Mouse (Mus musculus) thymus, adult 2 months (tissue): Measurements from ENCODE around the gene D430041D05Rik.

Experiments used
- CTCF ChIP-seq: fragments of 200-500 bp; IDR thresholded peaks from 2 replicates; pipeline ENCODE4 v1.5.1; 2012; ENCODE audit warnings: mild to moderate bottlenecking, control low read depth, low read length, moderate library complexity, borderline replicate concordance; ENCODE audit not compliant: control insufficient read depth, poor library complexity, insufficient read depth; ENCODE audit errors: extremely low read depth
- POLR2A ChIP-seq: fragments of 200-500 bp; IDR thresholded peaks from 2 replicates; pipeline ENCODE4 v1.6.1; 2012; ENCODE audit warnings: mild to moderate bottlenecking, low read length, control low read depth, moderate library complexity; ENCODE audit not compliant: control insufficient read depth, poor library complexity, insufficient read depth; ENCODE audit errors: extremely low read depth

DNA sequence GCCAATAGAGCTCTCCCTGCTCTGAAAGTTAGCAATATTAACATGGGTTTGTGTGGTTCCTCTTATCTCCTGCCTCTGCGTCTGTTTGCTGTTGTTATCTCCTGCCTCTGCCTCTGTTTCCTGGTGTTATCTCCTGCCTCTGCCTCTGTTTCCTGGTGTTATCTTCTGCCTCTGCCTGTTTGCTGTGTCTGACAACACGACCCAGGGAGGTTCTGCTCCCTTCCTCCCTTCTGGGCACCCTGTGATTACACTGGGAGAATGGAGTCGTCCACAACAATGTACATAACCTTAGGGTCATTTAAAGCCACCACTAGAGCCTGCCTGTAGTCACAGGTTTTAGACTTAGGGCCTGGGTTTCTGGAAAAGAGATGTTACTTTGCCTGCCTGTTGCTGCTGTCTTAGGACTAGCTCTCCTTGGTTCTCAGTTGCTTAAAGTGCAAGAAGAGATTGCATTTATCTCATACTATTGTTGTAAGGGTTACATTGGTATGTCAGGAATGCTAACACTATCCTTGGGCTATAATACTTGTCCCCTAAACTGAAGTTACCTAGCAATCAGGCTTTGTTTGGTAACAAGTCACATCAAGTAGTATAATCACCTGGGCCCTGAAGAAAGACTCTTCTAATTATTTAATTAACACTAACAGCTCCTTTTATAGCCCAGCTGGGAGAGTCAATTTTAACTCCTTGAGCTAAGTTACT, 312.1 kb downstream of the D430041D05Rik start:
- TF ChIP-seq CTCF (no peak), POLR2A (no peak)
